Mouse (Mus musculus): ENCODE measurements around the gene Lamtor4. TPM values are rescaled to one million over a fixed set of nuclear protein-coding genes. Genes with fewer than 3 reads are reported as not detected.

The Lamtor4 gene
- polyA plus RNA-seq, 1 experiment from 2014 or later = 80.6 TPM

- WGBS = under 1% methylated on average over 56 of the region's 56 CpGs
- no peaks in the 10 kb centered on the region for H3K36me3 ChIP-seq
- H3K4me2 ChIP-seq (replicated peaks) = peak within 1 kb of the TSS; percentile 82
- H3K4me1 ChIP-seq (replicated peaks) = peaks cover 21% of the 10 kb centered on the region
- peak within 1 kb of the TSS; percentile 64 for H3K4me3 ChIP-seq (replicated peaks)
- peak within 1 kb of the TSS; percentile 63 for H3K9ac ChIP-seq
- peak within 1 kb of the TSS; percentile 52; the same call in 1 of the 2 replicates for H3K27ac ChIP-seq
- H3K9me3 ChIP-seq = no peaks in the 10 kb centered on the region
- no peaks in the 10 kb centered on the region for H3K27me3 ChIP-seq (replicated peaks)
- ATAC-seq = peak; percentile 99
These were observed 24.5 kb downstream of the Lamtor4 start, which contains the start of the genes Gm43720, Gpc2 and Stag3 for GRCm38 (mm10) chr5:138279585-138280424. Gm43720 (minus strand) TSS chr5:138279958. Gpc2 (minus strand) TSS chr5:138280005. Stag3 (plus strand) TSS chr5:138280240.

DNA sequence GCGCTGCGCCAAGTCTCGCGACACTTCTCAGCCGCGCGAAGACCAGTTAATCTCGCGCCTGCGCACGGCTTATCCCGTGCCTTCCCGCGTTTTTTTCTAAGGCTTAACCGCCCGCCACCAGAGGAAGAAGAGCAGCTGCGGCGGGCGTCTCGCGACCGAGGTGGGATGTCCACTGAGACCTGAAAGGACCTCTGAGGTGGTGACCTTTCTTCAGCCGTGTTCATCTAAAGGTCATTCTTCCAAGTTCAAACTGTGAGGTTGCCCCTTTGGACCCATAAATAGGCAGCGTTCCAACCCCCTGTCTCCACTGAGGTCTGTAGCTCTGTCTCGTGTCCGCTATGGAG is 25.1 kb downstream of the Lamtor4 start:
- Histone ChIP-seq H3K27ac (no peak overlapping the region), H3K27me3 (replicated peaks) (no peaks in the 10 kb centered on the region), H3K4me1 (replicated peaks) (peaks cover 19% of the 10 kb centered on the region), H3K4me2 (replicated peaks) (peak overlapping the region; percentile 82), H3K9me3 (no peaks in the 10 kb centered on the region), H3K9ac (no peak overlapping the region), H3K4me3 (replicated peaks) (peak overlapping the region; percentile 64), H3K36me3 (no peaks in the 10 kb centered on the region)
- ATAC-seq = 0 out of 2 replicates have a peak, but pooled peaks have one; percentile 2
- WGBS = 23% methylated on average over 26 of the region's 26 CpGs

DNA sequence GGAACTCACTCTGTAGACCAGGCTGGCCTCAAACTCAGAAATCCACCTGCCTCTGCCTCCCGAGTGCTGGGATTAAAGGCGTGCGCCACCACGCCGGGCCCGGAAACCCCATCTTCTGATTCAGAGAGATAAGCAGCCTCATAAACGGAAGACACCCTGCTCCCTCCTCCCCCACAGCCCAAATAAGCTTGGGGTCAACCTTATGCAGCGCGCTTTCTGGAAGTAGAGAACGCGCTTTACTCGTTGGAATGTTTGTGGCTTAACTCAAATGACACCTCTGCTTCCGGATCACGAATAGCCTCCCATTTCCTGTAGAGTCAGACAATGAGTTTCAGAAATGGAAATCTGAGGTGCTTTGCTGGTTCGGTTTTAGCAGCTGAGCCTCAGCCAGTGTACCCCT is 25.5 kb downstream of the Lamtor4 start:
- Histone ChIP-seq H3K9ac (no peak overlapping the region), H3K4me1 (replicated peaks) (peaks cover 15% of the 10 kb centered on the region), H3K27ac (no peak overlapping the region), H3K4me2 (replicated peaks) (peak overlapping the region; percentile 82; the same call in 1 of the 2 replicates), H3K4me3 (replicated peaks) (no peak overlapping the region), H3K36me3 (no peaks in the 10 kb centered on the region), H3K9me3 (no peaks in the 10 kb centered on the region), H3K27me3 (replicated peaks) (no peaks in the 10 kb centered on the region)
- WGBS = 95% methylated on average over 15 of the region's 15 CpGs
- no peak for ATAC-seq

DNA sequence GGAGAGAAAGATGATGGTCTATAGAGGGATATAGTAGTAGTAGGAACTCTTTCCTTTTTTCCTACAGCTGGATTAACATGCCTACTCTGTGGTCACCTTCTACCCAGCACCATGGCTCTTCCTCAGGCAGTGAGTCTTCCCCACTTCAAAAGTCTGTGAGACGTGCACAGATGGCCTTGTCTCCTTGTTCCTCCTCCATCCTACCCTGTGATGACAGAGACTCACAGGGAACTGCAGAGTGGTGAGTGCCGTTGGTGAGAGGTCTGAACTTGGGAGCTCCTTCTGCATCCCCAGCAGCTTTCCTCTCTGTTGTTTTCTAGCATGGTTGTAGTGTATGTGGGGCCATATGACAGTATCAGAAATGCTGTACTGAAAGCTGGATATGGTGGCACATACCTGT is 26.5 kb downstream of the Lamtor4 start:
- Histone ChIP-seq H3K9me3 (no peaks in the 10 kb centered on the region), H3K27ac (no peak overlapping the region), H3K9ac (no peak overlapping the region), H3K27me3 (replicated peaks) (no peaks in the 10 kb centered on the region), H3K36me3 (no peaks in the 10 kb centered on the region), H3K4me3 (replicated peaks) (no peak overlapping the region), H3K4me1 (replicated peaks) (peaks cover 13% of the 10 kb centered on the region), H3K4me2 (replicated peaks) (no peak overlapping the region)
- ATAC-seq = no peak
- 80% methylated on average over 2 of the region's 2 CpGs for WGBS

DNA sequence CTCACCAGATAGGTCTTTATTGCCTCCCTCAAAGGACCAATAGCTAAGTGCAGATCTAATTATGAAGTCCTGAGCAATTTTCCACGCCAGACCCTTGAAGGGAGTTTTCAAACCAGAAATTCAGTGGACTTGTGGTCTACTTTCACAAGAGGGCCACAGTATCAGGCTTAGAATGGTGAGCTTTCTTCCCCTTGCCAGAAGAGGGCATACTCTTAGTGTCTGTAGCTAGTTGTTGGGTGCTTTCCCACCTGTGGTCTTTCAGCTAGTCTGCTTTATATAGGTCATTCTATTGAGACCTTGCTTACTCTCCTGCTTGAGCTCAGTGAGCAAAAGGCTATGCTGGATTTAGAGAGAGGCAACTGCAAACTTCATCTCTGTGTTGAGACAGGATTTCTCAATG is 28.3 kb downstream of the Lamtor4 start:
- H3K27me3 ChIP-seq (replicated peaks) = no peaks in the 10 kb centered on the region
- ATAC-seq = no peak
- no peaks in the 10 kb centered on the region for H3K9me3 ChIP-seq
- no peak overlapping the region for H3K4me3 ChIP-seq (replicated peaks)
- H3K4me1 ChIP-seq (replicated peaks) = peaks cover 13% of the 10 kb centered on the region
- no peak overlapping the region for H3K9ac ChIP-seq
- H3K27ac ChIP-seq = no peak overlapping the region
- no peaks in the 10 kb centered on the region for H3K36me3 ChIP-seq
- H3K4me2 ChIP-seq (replicated peaks) = no peak overlapping the region
- WGBS = 70% methylated on average over 1 of the region's 1 CpGs

GRCm38 (mm10) chr5:138287861-138288260 is 32.6 kb downstream of the Lamtor4 start:
- H3K9me3 ChIP-seq = no peaks in the 10 kb centered on the region
- no peaks in the 10 kb centered on the region for H3K4me1 ChIP-seq (replicated peaks)
- H3K9ac ChIP-seq = no peak overlapping the region
- H3K36me3 ChIP-seq = no peaks in the 10 kb centered on the region
- no peak overlapping the region for H3K4me2 ChIP-seq (replicated peaks)
- no peak overlapping the region for H3K27ac ChIP-seq
- WGBS = 77% methylated on average over 3 of the region's 3 CpGs
- H3K4me3 ChIP-seq (replicated peaks) = no peak overlapping the region
- no peaks in the 10 kb centered on the region for H3K27me3 ChIP-seq (replicated peaks)
- no peak for ATAC-seq

GRCm38 (mm10) chr5:138291638-138292037 is 36.4 kb downstream of the Lamtor4 start:
- H3K9ac ChIP-seq = no peak overlapping the region
- H3K4me2 ChIP-seq (replicated peaks) = no peak overlapping the region
- no peaks in the 10 kb centered on the region for H3K9me3 ChIP-seq
- no peak overlapping the region for H3K27ac ChIP-seq
- WGBS = 75% methylated on average over 1 of the region's 1 CpGs
- no peaks in the 10 kb centered on the region for H3K36me3 ChIP-seq
- no peaks in the 10 kb centered on the region for H3K27me3 ChIP-seq (replicated peaks)
- no peak overlapping the region for H3K4me3 ChIP-seq (replicated peaks)
- no peaks in the 10 kb centered on the region for H3K4me1 ChIP-seq (replicated peaks)
- ATAC-seq = no peak

- Histone ChIP-seq H3K4me3 (replicated peaks) (no peak overlapping the region), H3K27me3 (replicated peaks) (no peaks in the 10 kb centered on the region), H3K4me1 (replicated peaks) (no peaks in the 10 kb centered on the region), H3K9ac (no peak overlapping the region), H3K27ac (no peak overlapping the region), H3K4me2 (replicated peaks) (no peak overlapping the region), H3K36me3 (no peaks in the 10 kb centered on the region), H3K9me3 (no peaks in the 10 kb centered on the region)
- ATAC-seq = no peak
These were observed 38.9 kb downstream of the Lamtor4 start for GRCm38 (mm10) chr5:138294158-138294557.

DNA sequence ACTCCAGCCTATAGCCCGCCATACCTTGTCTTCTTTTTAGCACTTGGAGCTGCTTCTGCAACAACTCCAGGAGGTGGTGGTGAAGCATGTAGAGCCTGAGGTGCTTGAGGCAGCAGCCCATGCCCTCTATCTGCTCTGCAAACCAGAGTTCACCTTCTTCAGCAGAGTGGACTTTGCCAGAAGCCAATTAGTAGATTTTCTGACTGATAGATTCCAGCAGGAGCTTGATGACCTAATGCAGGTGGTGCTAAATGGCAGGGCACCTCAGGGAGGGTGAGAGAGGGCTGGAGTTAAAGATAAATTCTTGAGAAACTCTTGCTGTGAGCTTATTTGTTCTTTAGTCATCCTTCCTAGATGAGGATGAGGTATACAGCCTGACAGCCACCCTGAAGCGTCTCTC is 44.3 kb downstream of the Lamtor4 start:
- H3K27me3 ChIP-seq (replicated peaks) = no peaks in the 10 kb centered on the region
- H3K4me2 ChIP-seq (replicated peaks) = no peak overlapping the region
- no peak overlapping the region for H3K9ac ChIP-seq
- no peaks in the 10 kb centered on the region for H3K4me1 ChIP-seq (replicated peaks)
- no peaks in the 10 kb centered on the region for H3K36me3 ChIP-seq
- peak; percentile 62 for ATAC-seq
- WGBS = 69% methylated on average over 2 of the region's 2 CpGs
- H3K27ac ChIP-seq = no peak overlapping the region
- no peaks in the 10 kb centered on the region for H3K9me3 ChIP-seq
- no peak overlapping the region for H3K4me3 ChIP-seq (replicated peaks)

Other genes with a start within 250 kb of the Lamtor4 start
- gene Smok3a, start 234.2 kb upstream of the Lamtor4 start, polyA plus RNA-seq (2015; fragmentation: Nextera tagmentation; extraction: Ambion mirVana) = not detected in 2 replicates
- not detected in 2 replicates for gene Smok3b, start 234.1 kb upstream of the Lamtor4 start, polyA plus RNA-seq (2015; fragmentation: Nextera tagmentation; extraction: Ambion mirVana)
- not detected in 2 replicates for gene Smok3c, start 202.3 kb upstream of the Lamtor4 start, polyA plus RNA-seq (2015; fragmentation: Nextera tagmentation; extraction: Ambion mirVana)
- gene Zkscan1, start 170.4 kb upstream of the Lamtor4 start, polyA plus RNA-seq (2015; fragmentation: Nextera tagmentation; extraction: Ambion mirVana) = 13.7 and 15.0 TPM in 2 replicates
- 43.3 and 45.9 TPM in 2 replicates for gene Zscan21, start 138.6 kb upstream of the Lamtor4 start, polyA plus RNA-seq (2015; fragmentation: Nextera tagmentation; extraction: Ambion mirVana)
- 15.8 and 16.4 TPM in 2 replicates for gene Zfp113, start 99.7 kb upstream of the Lamtor4 start, polyA plus RNA-seq (2015; fragmentation: Nextera tagmentation; extraction: Ambion mirVana)
- gene Cops6, start 94.4 kb upstream of the Lamtor4 start, polyA plus RNA-seq (2015; fragmentation: Nextera tagmentation; extraction: Ambion mirVana) = 276 and 300 TPM in 2 replicates
- 19.8 and 20.6 TPM in 2 replicates for gene Ap4m1, start 83.5 kb upstream of the Lamtor4 start, polyA plus RNA-seq (2015; fragmentation: Nextera tagmentation; extraction: Ambion mirVana)
- gene Mcm7, start 83.1 kb upstream of the Lamtor4 start, polyA plus RNA-seq (2015; fragmentation: Nextera tagmentation; extraction: Ambion mirVana) = 153 and 165 TPM in 2 replicates
- gene Taf6, start 68.0 kb upstream of the Lamtor4 start, polyA plus RNA-seq (2015; fragmentation: Nextera tagmentation; extraction: Ambion mirVana) = 67.8 and 70.0 TPM in 2 replicates
- gene Cnpy4, start 68.0 kb upstream of the Lamtor4 start, polyA plus RNA-seq (2015; fragmentation: Nextera tagmentation; extraction: Ambion mirVana) = 37.0 and 38.8 TPM in 2 replicates
- 7.5 TPM in 2 replicates for gene Mblac1, start 61.2 kb upstream of the Lamtor4 start, polyA plus RNA-seq (2015; fragmentation: Nextera tagmentation; extraction: Ambion mirVana)
- gene Nxpe5, start 29.6 kb upstream of the Lamtor4 start, polyA plus RNA-seq (2015; fragmentation: Nextera tagmentation; extraction: Ambion mirVana) = not detected in 2 replicates
- 4.8 and 5.1 TPM in 2 replicates for gene BC037034, start 8.6 kb downstream of the Lamtor4 start, polyA plus RNA-seq (2015; fragmentation: Nextera tagmentation; extraction: Ambion mirVana)
- gene Gal3st4, start 17.4 kb downstream of the Lamtor4 start, polyA plus RNA-seq (2015; fragmentation: Nextera tagmentation; extraction: Ambion mirVana) = 1.0 and 1.4 TPM in 2 replicates
- gene Gm43720, start 24.5 kb downstream of the Lamtor4 start, polyA plus RNA-seq (2015; fragmentation: Nextera tagmentation; extraction: Ambion mirVana) = not detected in 2 replicates
- gene Gpc2, start 24.5 kb downstream of the Lamtor4 start, polyA plus RNA-seq (2015; fragmentation: Nextera tagmentation; extraction: Ambion mirVana) = 13.7 and 15.2 TPM in 2 replicates
- gene Stag3, start 24.8 kb downstream of the Lamtor4 start, polyA plus RNA-seq (2015; fragmentation: Nextera tagmentation; extraction: Ambion mirVana) = 2.0 and 2.9 TPM in 2 replicates
- 0.18 and 0.47 TPM in 2 replicates for gene Pvrig, start 86.5 kb downstream of the Lamtor4 start, polyA plus RNA-seq (2015; fragmentation: Nextera tagmentation; extraction: Ambion mirVana)
- 24.0 and 27.3 TPM in 2 replicates for gene Zfp157, start 186.0 kb downstream of the Lamtor4 start, polyA plus RNA-seq (2015; fragmentation: Nextera tagmentation; extraction: Ambion mirVana)